In genomic region chr5:35280002-35280782, GRCm38 (mm10) we compare ENCODE assay signal across 9 mouse cellular contexts. TPM values are rescaled to one million over a fixed set of nuclear protein-coding genes. Genes with fewer than 3 reads are reported as not detected.
A peak's percentile ranks its signal among the peaks of the same experiment; 100 is the strongest.
DNase-seq lines count a peak whose midpoint lies in the region; ATAC-seq and TF ChIP-seq lines count a peak whose summit lies in the region.
"Had no signal": no experiment of that assay in that cellular context is flagged by ENCODE, and none has a peak within 500 bp of the region (broad histone marks: within the 10 kb centered on the region; RNA-seq: fewer than 3 reads in every experiment).

No protein-coding gene starts in this region.

- no peak for TF ChIP-seq POLR2A in olfactory bulb, adult 2 months (IDR thresholded peaks at IDR 0.05; ENCODE audit: insufficient read depth, low read depth, low read length)

- H3K4me2 ChIP-seq in heart, embryonic 15.5 days, result peak overlapping the region; percentile 95
- H3K4me2 ChIP-seq in embryonic facial prominence, embryonic 12.5 days (replicated peaks), result peak overlapping the region; percentile 96
- peak overlapping the region; percentile 66 for H3K4me2 ChIP-seq in intestine, embryonic 14.5 days (ENCODE audit: low read length)

- ATAC-seq in heart, embryonic 15.5 days (replicated peaks; ENCODE audit: insufficient number of reproducible peaks, insufficient read depth, low FRiP score, low read depth), result 0 out of 2 replicates have a peak, but pooled peaks have one; percentile 15
- no peak for ATAC-seq in embryonic facial prominence, embryonic 12.5 days (ENCODE audit: insufficient number of reproducible peaks, insufficient read depth, low FRiP score, low TSS enrichment)
- ATAC-seq in intestine, embryonic 14.5 days (replicated peaks; ENCODE audit: low FRiP score, low TSS enrichment, low read depth), result 0 out of 2 replicates have a peak, but pooled peaks have one; percentile 30
- no peak for ATAC-seq in granulocyte monocyte progenitor cell, adult 5-6 weeks (replicated peaks; ENCODE audit: poor library complexity, severe bottlenecking)

- no peak overlapping the region for H3K27ac ChIP-seq in heart, embryonic 15.5 days
- no peak overlapping the region for H3K27ac ChIP-seq in embryonic facial prominence, embryonic 12.5 days
- H3K27ac ChIP-seq in intestine, embryonic 14.5 days (ENCODE audit: low read depth), result no peak overlapping the region
- H3K27ac ChIP-seq in limb, embryonic 10.5 days, result no peak overlapping the region
- no peak overlapping the region for H3K27ac ChIP-seq in olfactory bulb, adult 2 months (ENCODE audit: insufficient read depth, low read depth, low read length)

- peaks cover 24% of the 10 kb centered on the region for H3K4me1 ChIP-seq in heart, embryonic 15.5 days (replicated peaks)
- 0 out of 2 replicates have a peak, but pooled peaks cover 11% of the 10 kb centered on the region for H3K4me1 ChIP-seq in embryonic facial prominence, embryonic 12.5 days
- 0 out of 2 replicates have a peak, but pooled peaks cover 5% of the 10 kb centered on the region for H3K4me1 ChIP-seq in intestine, embryonic 14.5 days (replicated peaks; ENCODE audit: control insufficient read depth, insufficient read depth, low read length)
- H3K4me1 ChIP-seq in limb, embryonic 10.5 days, result peaks cover 26% of the 10 kb centered on the region
- H3K4me1 ChIP-seq in olfactory bulb, adult 2 months (ENCODE audit: control insufficient read depth, insufficient read depth, low read length), result peaks cover 19% of the 10 kb centered on the region

- no peak for DNase-seq in heart, adult 9 months (ENCODE audit: low spot score in 2 of 2)
- DNase-seq in adrenal gland, postnatal 14 days, result peak; percentile 12
- DNase-seq in intestine, embryonic 14.5 days (ENCODE audit: low spot score), result peak; percentile 61
- DNase-seq in limb, embryonic 10.5 days (ENCODE audit: low spot score), result peak; percentile 49

- no peak overlapping the region for H3K9ac ChIP-seq in heart, embryonic 15.5 days
- 0 out of 2 replicates have a peak overlapping the region, but pooled peaks have one; percentile 34 for H3K9ac ChIP-seq in embryonic facial prominence, embryonic 12.5 days
- H3K9ac ChIP-seq in intestine, embryonic 14.5 days (ENCODE audit: low read length), result no peak overlapping the region

- no peak for TF ChIP-seq CTCF in olfactory bulb, adult 2 months (IDR thresholded peaks at IDR 0.05; ENCODE audit: insufficient read depth, low read depth, low read length)

- H3K9me3 ChIP-seq in heart, embryonic 15.5 days (replicated peaks), result no peaks in the 10 kb centered on the region
- no peaks in the 10 kb centered on the region for H3K9me3 ChIP-seq in embryonic facial prominence, embryonic 12.5 days
- no peaks in the 10 kb centered on the region for H3K9me3 ChIP-seq in intestine, embryonic 14.5 days (ENCODE audit: control insufficient read depth, low read length)
- H3K9me3 ChIP-seq in limb, embryonic 10.5 days (replicated peaks), result no peaks in the 10 kb centered on the region

- H3K36me3 ChIP-seq in heart, embryonic 15.5 days, result no peaks in the 10 kb centered on the region
- H3K36me3 ChIP-seq in embryonic facial prominence, embryonic 12.5 days, result no peaks in the 10 kb centered on the region
- no peaks in the 10 kb centered on the region for H3K36me3 ChIP-seq in intestine, embryonic 14.5 days (ENCODE audit: control insufficient read depth, insufficient read depth, low read length)
- no peaks in the 10 kb centered on the region for H3K36me3 ChIP-seq in limb, embryonic 10.5 days

- WGBS in heart, embryonic 15.5 days, result 4% methylated on average over 75 of the region's 75 CpGs
- WGBS in embryonic facial prominence, embryonic 12.5 days, result 4% methylated on average over 73 of the region's 75 CpGs
- WGBS in intestine, embryonic 14.5 days, result 4% methylated on average over 74 of the region's 75 CpGs
- WGBS in limb, embryonic 10.5 days, result 5% methylated on average over 75 of the region's 75 CpGs
- WGBS in olfactory bulb, adult 2 months, result 5% methylated on average over 75 of the region's 75 CpGs

- peak overlapping the region; percentile 52 for H3K4me3 ChIP-seq in heart, embryonic 15.5 days
- peak overlapping the region; percentile 50 for H3K4me3 ChIP-seq in embryonic facial prominence, embryonic 12.5 days
- H3K4me3 ChIP-seq in intestine, embryonic 14.5 days (ENCODE audit: low read depth, low read length), result peak overlapping the region; percentile 39
- H3K4me3 ChIP-seq in limb, embryonic 10.5 days, result peak overlapping the region; percentile 57
- peak overlapping the region; percentile 56 for H3K4me3 ChIP-seq in olfactory bulb, adult 2 months (ENCODE audit: insufficient read depth, low read depth, low read length)

- H3K27me3 ChIP-seq in heart, embryonic 15.5 days, result peaks cover 93% of the 10 kb centered on the region
- peaks cover 91% of the 10 kb centered on the region for H3K27me3 ChIP-seq in embryonic facial prominence, embryonic 12.5 days
- peaks cover 74% of the 10 kb centered on the region for H3K27me3 ChIP-seq in intestine, embryonic 14.5 days (replicated peaks; ENCODE audit: control insufficient read depth, insufficient read depth, low read length)
- peaks cover 100% of the 10 kb centered on the region for H3K27me3 ChIP-seq in limb, embryonic 10.5 days (ENCODE audit: low read depth, poor library complexity, severe bottlenecking)

RNA-seq across cellular contexts. Expression of gene Adra2c, which starts 2.1 kb away (rescaled TPM):
- 0.06 TPM in 1 of 2 replicates, not detected in the other for polyA plus RNA-seq in heart, embryonic 15.5 days (2015; fragmentation: Nextera tagmentation; extraction: Ambion mirVana)
- 0.30 and 0.83 TPM in 2 replicates for total RNA-seq in adrenal gland, postnatal 14 days (2021)
- polyA plus RNA-seq in embryonic facial prominence, embryonic 12.5 days (2016; fragmentation: Nextera tagmentation; extraction: Ambion mirVana), result 0.24 and 0.33 TPM in 2 replicates
- 0.05 TPM in 1 of 2 replicates, not detected in the other for polyA plus RNA-seq in intestine, embryonic 14.5 days (2014; fragmentation: Nextera tagmentation; extraction: Ambion mirVana)
- polyA plus RNA-seq in limb, embryonic 10.5 days (2016; fragmentation: Nextera tagmentation; extraction: Ambion mirVana), result not detected in 2 replicates
- not detected in 2 replicates for polyA plus RNA-seq in olfactory bulb, adult 2 months (2012; ENCODE audit: insufficient read depth, insufficient read length, low replicate concordance, missing spikeins)
- not detected in 2 replicates for total RNA-seq in granulocyte monocyte progenitor cell, adult 5-6 weeks (2014; fragmentation: Nextera tagmentation)
- not detected in 2 replicates for total RNA-seq in granulocyte monocyte progenitor cell, adult 5-6 weeks (2017)
- total RNA-seq: MEL had no signal

Comparison
In these comparisons a context has a peak if more than half of its experiments do, and no peak if none do; other contexts are left out.
1. ATAC-seq: peak in heart, embryonic 15.5 days (single experiment) and intestine, embryonic 14.5 days (single experiment); none in embryonic facial prominence, embryonic 12.5 days (single experiment) and granulocyte monocyte progenitor cell, adult 5-6 weeks (single experiment).
2. DNase-seq: peak in adrenal gland, postnatal 14 days (single experiment), intestine, embryonic 14.5 days (single experiment) and limb, embryonic 10.5 days (single experiment); none in heart, adult 9 months (0 of 2).
3. Peak in every context shown above with its lines, with median percentiles within 50 percentile points of each other: H3K4me2 ChIP-seq and H3K4me3 ChIP-seq.